Mouse (Mus musculus): ENCODE measurements around the gene Grip1. TPM values are rescaled to one million over a fixed set of nuclear protein-coding genes. Genes with fewer than 3 reads are reported as not detected.

Gene Grip1
- polyA plus RNA-seq, 1 experiment from 2014 or later: 0.87 TPM

DNA sequence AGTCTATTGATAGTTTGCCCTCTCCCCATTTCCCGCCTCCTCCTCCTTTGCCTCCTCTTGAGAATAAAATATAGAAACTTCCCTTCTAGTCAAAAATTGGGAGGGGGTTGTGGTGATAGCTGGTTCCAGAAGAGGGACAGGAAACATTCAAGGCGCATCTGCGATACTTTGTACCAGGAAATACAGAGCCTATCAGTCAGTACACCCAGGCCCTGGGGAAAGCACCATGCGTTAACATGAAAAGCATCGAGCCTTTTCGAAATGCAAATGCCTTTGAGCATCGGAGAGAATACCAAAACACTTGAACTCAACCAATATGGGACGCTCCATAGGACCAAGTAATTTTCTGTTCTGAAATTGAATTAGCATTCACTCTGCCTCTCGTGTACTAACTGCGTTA is 612.7 kb downstream of the Grip1 start:
- Histone ChIP-seq H3K27ac (replicated peaks) (no peak overlapping the region), H3K4me3 (ENCODE audit: low read depth, low read length) (no peak overlapping the region), H3K9ac (ENCODE audit: low read length) (no peak overlapping the region), H3K36me3 (ENCODE audit: control insufficient read depth, insufficient read depth, low read length) (no peaks in the 10 kb centered on the region), H3K27me3 (ENCODE audit: control insufficient read depth, insufficient read depth, low read length) (no peaks in the 10 kb centered on the region), H3K4me2 (replicated peaks; ENCODE audit: low read depth) (no peak overlapping the region), H3K9me3 (ENCODE audit: control insufficient read depth, low read length) (no peaks in the 10 kb centered on the region), H3K4me1 (replicated peaks; ENCODE audit: control insufficient read depth, insufficient read depth) (no peaks in the 10 kb centered on the region)
- DNase-seq (ENCODE audit: low spot score) (no peak), ATAC-seq (ENCODE audit: low FRiP score, low TSS enrichment) (no peak)
- TF ChIP-seq EP300 (optimal IDR thresholded peaks at IDR 0.05): no peak
- no peak for TF ChIP-seq CTCF (IDR thresholded peaks at IDR 0.05; ENCODE audit: low read depth)
- 95% methylated on average over 10 of the region's 10 CpGs for WGBS

DNA sequence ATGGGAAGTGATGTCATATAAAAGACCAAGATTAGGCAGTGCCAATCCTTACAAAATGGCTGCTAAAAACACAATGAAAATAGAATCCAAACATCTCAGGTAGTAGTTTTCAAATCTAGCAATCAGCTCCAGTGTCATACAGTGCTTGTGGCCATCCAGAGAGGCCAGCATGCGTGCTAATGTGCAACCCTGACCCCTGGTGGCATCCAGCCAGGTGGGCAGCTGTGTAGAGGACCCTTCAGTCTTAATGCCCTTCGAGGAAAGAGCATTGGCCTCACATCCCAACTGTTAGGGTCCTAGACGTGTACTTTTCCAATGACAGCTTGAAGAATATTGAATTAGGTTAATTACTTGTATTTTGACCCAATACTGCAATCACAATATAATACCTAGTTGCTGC is 624.2 kb downstream of the Grip1 start:
- TF ChIP-seq EP300 (optimal IDR thresholded peaks at IDR 0.05) (no peak), CTCF (IDR thresholded peaks at IDR 0.05; ENCODE audit: low read depth) (no peak)
- Histone ChIP-seq H3K27me3 (ENCODE audit: control insufficient read depth, insufficient read depth, low read length) (no peaks in the 10 kb centered on the region), H3K27ac (replicated peaks) (no peak overlapping the region), H3K9ac (ENCODE audit: low read length) (no peak overlapping the region), H3K36me3 (ENCODE audit: control insufficient read depth, insufficient read depth, low read length) (no peaks in the 10 kb centered on the region), H3K9me3 (ENCODE audit: control insufficient read depth, low read length) (no peaks in the 10 kb centered on the region), H3K4me1 (replicated peaks; ENCODE audit: control insufficient read depth, insufficient read depth) (no peaks in the 10 kb centered on the region), H3K4me3 (ENCODE audit: low read depth, low read length) (no peak overlapping the region), H3K4me2 (replicated peaks; ENCODE audit: low read depth) (no peak overlapping the region)
- DNase-seq (ENCODE audit: low spot score) (no peak), ATAC-seq (ENCODE audit: low FRiP score, low TSS enrichment) (no peak)
- 73% methylated on average over 3 of the region's 3 CpGs for WGBS

DNA sequence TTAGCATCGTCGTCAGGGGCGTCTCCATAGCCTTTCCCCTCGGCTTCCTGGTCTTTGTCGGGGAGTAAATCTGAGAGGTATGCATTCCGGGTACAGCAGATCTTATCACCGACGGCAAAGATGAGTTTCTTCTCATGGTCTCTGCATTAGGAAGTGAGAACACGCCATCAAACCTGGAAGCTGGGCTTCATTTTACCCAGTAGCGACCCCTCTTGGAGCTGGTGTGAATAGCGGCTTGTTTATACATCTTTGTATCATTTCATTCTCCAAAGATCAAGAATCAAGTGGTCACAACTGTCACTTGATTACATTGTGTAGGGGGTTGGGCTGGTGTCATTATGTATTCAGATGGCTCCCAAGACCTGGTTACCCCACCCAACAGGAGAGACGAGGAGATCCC is 638.9 kb downstream of the Grip1 start:
- TF ChIP-seq CTCF (IDR thresholded peaks at IDR 0.05; ENCODE audit: low read depth) (no peak), EP300 (optimal IDR thresholded peaks at IDR 0.05) (no peak)
- H3K4me3 ChIP-seq (ENCODE audit: low read depth, low read length): no peak overlapping the region

DNA sequence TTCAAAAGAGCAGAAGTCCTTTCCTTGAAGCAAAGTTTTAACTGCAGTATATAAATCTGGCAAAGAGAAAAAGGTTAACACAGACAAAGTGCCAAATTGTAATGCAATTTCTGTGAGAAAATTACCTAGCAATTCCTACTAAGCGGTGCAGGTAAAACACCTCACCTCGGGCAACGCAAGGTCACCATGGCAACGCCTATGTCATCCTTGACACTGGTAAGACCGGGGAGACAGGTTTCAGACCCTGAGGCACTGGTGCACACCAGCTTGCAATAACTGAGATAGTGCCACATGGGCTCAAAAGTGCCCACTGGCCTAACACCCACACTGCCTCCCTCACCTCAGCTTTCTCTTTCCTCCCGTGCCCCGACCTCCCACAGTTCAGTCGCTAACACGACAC is 641.5 kb downstream of the Grip1 start:
- H3K27me3 ChIP-seq (ENCODE audit: control insufficient read depth, insufficient read depth, low read length): no peaks in the 10 kb centered on the region
- H3K4me2 ChIP-seq (replicated peaks; ENCODE audit: low read depth): no peak overlapping the region
- H3K9ac ChIP-seq (ENCODE audit: low read length): no peak overlapping the region
- WGBS: 90% methylated on average over 9 of the region's 9 CpGs
- no peaks in the 10 kb centered on the region for H3K4me1 ChIP-seq (replicated peaks; ENCODE audit: control insufficient read depth, insufficient read depth)
- ATAC-seq (ENCODE audit: low FRiP score, low TSS enrichment) (no peak), DNase-seq (ENCODE audit: low spot score) (no peak)
- no peak overlapping the region for H3K4me3 ChIP-seq (ENCODE audit: low read depth, low read length)
- no peaks in the 10 kb centered on the region for H3K9me3 ChIP-seq (ENCODE audit: control insufficient read depth, low read length)
- TF ChIP-seq EP300 (optimal IDR thresholded peaks at IDR 0.05): no peak
- no peak for TF ChIP-seq CTCF (IDR thresholded peaks at IDR 0.05; ENCODE audit: low read depth)
- no peak overlapping the region for H3K27ac ChIP-seq (replicated peaks)
- H3K36me3 ChIP-seq (ENCODE audit: control insufficient read depth, insufficient read depth, low read length): peaks cover 13% of the 10 kb centered on the region

More for the DNA sequence above, 638.9 kb downstream of the Grip1 start:
- WGBS: 88% methylated on average over 12 of the region's 12 CpGs
- Histone ChIP-seq H3K9ac (ENCODE audit: low read length) (no peak overlapping the region), H3K4me1 (replicated peaks; ENCODE audit: control insufficient read depth, insufficient read depth) (no peaks in the 10 kb centered on the region), H3K36me3 (ENCODE audit: control insufficient read depth, insufficient read depth, low read length) (peaks cover 18% of the 10 kb centered on the region), H3K27me3 (ENCODE audit: control insufficient read depth, insufficient read depth, low read length) (no peaks in the 10 kb centered on the region), H3K9me3 (ENCODE audit: control insufficient read depth, low read length) (no peaks in the 10 kb centered on the region), H3K4me2 (replicated peaks; ENCODE audit: low read depth) (no peak overlapping the region), H3K27ac (replicated peaks) (no peak overlapping the region)
- ATAC-seq (ENCODE audit: low FRiP score, low TSS enrichment) (no peak), DNase-seq (ENCODE audit: low spot score) (no peak)

DNA sequence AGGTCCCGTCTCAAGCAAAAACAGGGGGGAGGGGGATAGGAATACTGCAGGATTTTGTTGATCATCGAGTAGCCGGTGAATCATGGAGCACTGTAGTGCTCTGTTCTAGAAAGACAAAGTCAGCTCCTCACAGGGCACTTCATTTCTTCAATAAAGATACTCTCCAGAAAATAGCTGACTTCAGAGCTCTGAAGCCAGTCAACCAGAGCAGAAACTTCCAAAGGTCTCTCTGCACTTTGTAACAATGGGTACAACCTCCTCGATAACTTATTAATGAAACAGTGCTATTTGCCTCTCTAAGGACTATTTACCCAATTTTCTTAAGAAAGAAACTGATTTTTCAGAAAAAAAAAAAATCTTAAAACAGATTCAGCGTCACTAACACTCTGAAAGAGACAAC is 642.1 kb downstream of the Grip1 start:
- WGBS: 93% methylated on average over 5 of the region's 5 CpGs
- H3K27ac ChIP-seq (replicated peaks): no peak overlapping the region
- no peak overlapping the region for H3K9ac ChIP-seq (ENCODE audit: low read length)
- no peaks in the 10 kb centered on the region for H3K27me3 ChIP-seq (ENCODE audit: control insufficient read depth, insufficient read depth, low read length)
- TF ChIP-seq EP300 (optimal IDR thresholded peaks at IDR 0.05) (no peak), CTCF (IDR thresholded peaks at IDR 0.05; ENCODE audit: low read depth) (no peak)
- ATAC-seq (ENCODE audit: low FRiP score, low TSS enrichment) (no peak), DNase-seq (ENCODE audit: low spot score) (no peak)
- H3K4me3 ChIP-seq (ENCODE audit: low read depth, low read length): no peak overlapping the region
- no peaks in the 10 kb centered on the region for H3K9me3 ChIP-seq (ENCODE audit: control insufficient read depth, low read length)
- H3K4me1 ChIP-seq (replicated peaks; ENCODE audit: control insufficient read depth, insufficient read depth): no peaks in the 10 kb centered on the region
- H3K36me3 ChIP-seq (ENCODE audit: control insufficient read depth, insufficient read depth, low read length): peaks cover 15% of the 10 kb centered on the region
- no peak overlapping the region for H3K4me2 ChIP-seq (replicated peaks; ENCODE audit: low read depth)

DNA sequence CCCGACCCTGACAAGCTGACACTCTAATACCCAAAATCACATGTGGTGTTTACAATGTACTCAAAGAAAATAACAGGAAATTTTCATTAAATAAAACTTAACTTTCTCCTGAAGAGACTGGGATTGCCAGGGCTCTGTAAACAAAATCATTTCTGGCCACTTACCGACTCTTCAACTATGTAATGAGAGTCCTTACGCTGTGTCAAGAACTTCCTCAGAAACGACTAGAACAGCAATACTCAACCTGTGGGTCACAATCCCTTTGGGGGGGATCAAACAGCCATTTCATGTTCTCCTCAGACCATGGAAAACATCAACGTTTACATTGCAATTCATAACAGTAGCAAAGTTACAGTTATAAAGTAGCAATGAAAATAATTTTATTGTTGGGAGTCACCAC is 643.9 kb downstream of the Grip1 start:
- peaks cover 10% of the 10 kb centered on the region for H3K36me3 ChIP-seq (ENCODE audit: control insufficient read depth, insufficient read depth, low read length)
- no peak overlapping the region for H3K9ac ChIP-seq (ENCODE audit: low read length)
- no peak for TF ChIP-seq EP300 (optimal IDR thresholded peaks at IDR 0.05)
- TF ChIP-seq CTCF (IDR thresholded peaks at IDR 0.05; ENCODE audit: low read depth): no peak
- H3K27ac ChIP-seq (replicated peaks): no peak overlapping the region
- no peaks in the 10 kb centered on the region for H3K27me3 ChIP-seq (ENCODE audit: control insufficient read depth, insufficient read depth, low read length)
- WGBS: 79% methylated on average over 5 of the region's 5 CpGs
- H3K4me2 ChIP-seq (replicated peaks; ENCODE audit: low read depth): no peak overlapping the region
- H3K9me3 ChIP-seq (ENCODE audit: control insufficient read depth, low read length): no peaks in the 10 kb centered on the region
- ATAC-seq (ENCODE audit: low FRiP score, low TSS enrichment): no peak
- no peak for DNase-seq (ENCODE audit: low spot score)
- H3K4me1 ChIP-seq (replicated peaks; ENCODE audit: control insufficient read depth, insufficient read depth): no peaks in the 10 kb centered on the region
- H3K4me3 ChIP-seq (ENCODE audit: low read depth, low read length): no peak overlapping the region

Data from stomach, postnatal 0 days (tissue).